Mouse (Mus musculus): Measurements from ENCODE around the gene Adgrf3.
A peak's percentile ranks its signal among the peaks of the same experiment; 100 is the strongest.

The Adgrf3 gene

DNA sequence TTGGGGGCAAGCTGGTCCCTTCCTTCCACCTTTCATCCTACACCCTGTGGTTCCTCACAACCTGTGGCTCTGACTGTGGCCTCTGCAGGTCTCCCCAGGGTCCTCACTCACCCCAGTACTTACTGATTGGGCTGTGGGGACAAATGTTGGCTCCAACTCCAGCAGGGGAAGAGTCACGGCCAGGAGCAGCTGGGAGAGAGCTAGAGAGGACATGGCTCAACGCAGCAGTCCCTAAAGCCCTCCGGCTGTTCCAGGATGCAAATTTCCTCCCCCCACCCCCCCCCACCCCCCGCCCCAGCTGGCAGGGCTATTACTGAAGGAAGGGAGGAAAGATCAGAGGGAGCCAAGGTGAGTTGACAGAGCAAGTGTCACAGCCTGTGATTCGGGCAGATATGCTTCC lies at the start of gene Adgrf3:
Gene Adgrf3, minus strand, starts transcription at position 230 of the 400 bp plus-strand sequence.
- H3K36me3 ChIP-seq (ENCODE audit: control insufficient read depth, insufficient read depth, low read length, poor library complexity, severe bottlenecking) = no peaks in the 10 kb centered on the region

GRCm38 (mm10) chr5:30247666-30248065 lies 42.1 kb upstream of the Adgrf3 start:
- peak; percentile 18 for DNase-seq (ENCODE audit: low read depth, low spot score)
- Histone ChIP-seq H3K36me3 (ENCODE audit: control insufficient read depth, insufficient read depth, low read length, poor library complexity, severe bottlenecking) (peaks cover 2% of the 10 kb centered on the region; the same call in 1 of the 2 replicates), H3K27me3 (ENCODE audit: control insufficient read depth, insufficient read depth, low read length, poor library complexity, severe bottlenecking) (no peaks in the 10 kb centered on the region)

More for the DNA sequence above, at the start of gene Adgrf3:
- no peak for DNase-seq (ENCODE audit: low read depth, low spot score)
- no peaks in the 10 kb centered on the region for H3K27me3 ChIP-seq (ENCODE audit: control insufficient read depth, insufficient read depth, low read length, poor library complexity, severe bottlenecking)

GRCm38 (mm10) chr5:30245861-30246416 lies 40.4 kb upstream of the Adgrf3 start:
- H3K27me3 ChIP-seq (ENCODE audit: control insufficient read depth, insufficient read depth, low read length, poor library complexity, severe bottlenecking) = no peaks in the 10 kb centered on the region
- DNase-seq (ENCODE audit: low read depth, low spot score) = no peak
- H3K36me3 ChIP-seq (ENCODE audit: control insufficient read depth, insufficient read depth, low read length, poor library complexity, severe bottlenecking) = no peaks in the 10 kb centered on the region

DNA sequence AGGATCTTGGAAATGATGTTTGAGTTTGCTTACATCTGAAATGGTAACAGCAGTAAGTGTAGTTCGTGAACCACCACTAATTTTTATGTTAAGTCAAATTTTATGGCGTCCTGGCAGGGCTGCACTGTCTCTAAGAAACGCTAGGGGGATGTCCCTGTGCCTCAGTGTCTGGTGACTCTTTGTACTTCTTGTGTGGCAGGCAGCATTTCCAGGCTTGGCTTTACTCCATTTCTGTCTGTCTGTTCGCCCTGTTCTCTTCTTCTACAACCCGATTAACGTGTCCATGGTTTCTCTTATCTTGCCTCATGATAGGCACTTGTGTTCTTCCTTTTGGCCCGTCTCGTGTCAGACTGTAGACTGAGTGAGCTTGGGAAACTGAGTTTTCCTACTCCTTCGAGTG lies 38.2 kb upstream of the Adgrf3 start:
- H3K36me3 ChIP-seq (ENCODE audit: control insufficient read depth, insufficient read depth, low read length, poor library complexity, severe bottlenecking) = no peaks in the 10 kb centered on the region
- DNase-seq (ENCODE audit: low read depth, low spot score) = peak; percentile 9
- H3K27me3 ChIP-seq (ENCODE audit: control insufficient read depth, insufficient read depth, low read length, poor library complexity, severe bottlenecking) = no peaks in the 10 kb centered on the region

- Histone ChIP-seq H3K36me3 (ENCODE audit: control insufficient read depth, insufficient read depth, low read length, poor library complexity, severe bottlenecking) (no peaks in the 10 kb centered on the region), H3K27me3 (ENCODE audit: control insufficient read depth, insufficient read depth, low read length, poor library complexity, severe bottlenecking) (no peaks in the 10 kb centered on the region)
- DNase-seq (ENCODE audit: low read depth, low spot score) = no peak
These were observed 36.9 kb upstream of the Adgrf3 start for GRCm38 (mm10) chr5:30242410-30242809.

DNA sequence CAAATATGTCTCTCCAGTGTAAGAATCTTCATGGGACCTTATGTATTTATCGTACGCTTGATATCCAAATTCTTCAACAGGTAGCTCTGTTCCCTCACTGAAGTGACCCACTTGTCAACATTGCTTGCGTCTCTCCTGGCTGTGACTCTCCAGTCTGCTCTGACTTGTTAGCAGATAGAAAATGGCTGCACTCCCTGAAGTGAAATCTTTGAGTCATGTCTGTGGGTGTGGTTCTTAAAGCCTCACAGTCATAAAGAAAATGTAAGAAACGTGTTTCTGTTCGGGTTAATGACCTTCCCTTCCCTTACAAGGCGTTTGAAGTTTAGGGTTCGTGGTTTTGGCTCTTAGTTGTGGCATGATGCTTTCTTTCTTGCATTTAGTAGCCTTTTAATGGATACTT lies 35.0 kb upstream of the Adgrf3 start:
- no peaks in the 10 kb centered on the region for H3K27me3 ChIP-seq (ENCODE audit: control insufficient read depth, insufficient read depth, low read length, poor library complexity, severe bottlenecking)
- DNase-seq (ENCODE audit: low read depth, low spot score) = no peak
- H3K36me3 ChIP-seq (ENCODE audit: control insufficient read depth, insufficient read depth, low read length, poor library complexity, severe bottlenecking) = no peaks in the 10 kb centered on the region

- DNase-seq (ENCODE audit: low read depth, low spot score) = no peak
- Histone ChIP-seq H3K36me3 (ENCODE audit: control insufficient read depth, insufficient read depth, low read length, poor library complexity, severe bottlenecking) (no peaks in the 10 kb centered on the region), H3K27me3 (ENCODE audit: control insufficient read depth, insufficient read depth, low read length, poor library complexity, severe bottlenecking) (no peaks in the 10 kb centered on the region)
These were observed 33.0 kb upstream of the Adgrf3 start for GRCm38 (mm10) chr5:30238533-30238932.

DNA sequence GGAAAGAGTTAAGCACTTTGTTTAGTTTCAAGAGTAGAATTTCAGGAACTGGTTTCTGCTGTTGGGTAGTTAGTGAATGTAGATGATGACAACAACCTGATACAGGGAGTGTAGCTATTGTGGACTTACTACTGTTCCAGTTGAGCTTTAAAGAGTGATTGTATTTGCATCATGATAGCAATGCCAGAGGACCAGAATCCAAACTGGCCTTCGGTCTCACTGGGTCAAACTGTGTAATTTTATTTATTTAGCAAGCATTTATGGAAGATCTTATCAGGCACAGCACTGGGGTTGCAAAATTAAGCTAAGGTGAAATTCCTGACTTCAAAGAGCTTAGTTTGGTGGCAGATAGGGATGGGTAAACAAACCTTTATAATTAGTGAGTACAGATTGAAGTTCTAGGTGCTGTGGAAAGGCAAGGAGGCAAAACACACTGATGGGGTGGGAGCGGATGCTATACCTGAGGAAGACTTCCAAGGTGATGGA lies 30.2 kb upstream of the Adgrf3 start:
- H3K27me3 ChIP-seq (ENCODE audit: control insufficient read depth, insufficient read depth, low read length, poor library complexity, severe bottlenecking) = no peaks in the 10 kb centered on the region
- DNase-seq (ENCODE audit: low read depth, low spot score) = no peak
- no peaks in the 10 kb centered on the region for H3K36me3 ChIP-seq (ENCODE audit: control insufficient read depth, insufficient read depth, low read length, poor library complexity, severe bottlenecking)

DNA sequence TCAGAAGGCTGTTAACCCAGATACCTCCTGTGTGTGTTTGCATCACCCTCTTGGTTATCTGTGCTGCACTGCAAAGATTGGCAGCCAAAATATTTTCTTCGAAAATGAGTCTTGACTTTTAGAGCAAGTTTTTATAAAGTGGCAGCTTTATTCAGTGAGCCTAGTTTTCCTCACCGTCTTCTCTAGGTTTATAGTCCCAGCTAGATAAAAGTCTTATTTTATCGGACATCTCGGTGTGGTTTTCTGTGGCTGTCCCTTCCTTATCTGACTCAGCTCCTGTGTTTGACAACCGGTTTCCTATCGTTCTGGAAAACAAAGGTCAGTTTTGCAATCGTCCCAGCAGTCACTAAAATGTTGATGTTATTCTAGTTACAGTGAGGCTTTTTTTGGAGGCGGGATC lies 28.5 kb upstream of the Adgrf3 start:
- Histone ChIP-seq H3K27me3 (ENCODE audit: control insufficient read depth, insufficient read depth, low read length, poor library complexity, severe bottlenecking) (no peaks in the 10 kb centered on the region), H3K36me3 (ENCODE audit: control insufficient read depth, insufficient read depth, low read length, poor library complexity, severe bottlenecking) (no peaks in the 10 kb centered on the region)
- DNase-seq (ENCODE audit: low read depth, low spot score) = no peak

DNA sequence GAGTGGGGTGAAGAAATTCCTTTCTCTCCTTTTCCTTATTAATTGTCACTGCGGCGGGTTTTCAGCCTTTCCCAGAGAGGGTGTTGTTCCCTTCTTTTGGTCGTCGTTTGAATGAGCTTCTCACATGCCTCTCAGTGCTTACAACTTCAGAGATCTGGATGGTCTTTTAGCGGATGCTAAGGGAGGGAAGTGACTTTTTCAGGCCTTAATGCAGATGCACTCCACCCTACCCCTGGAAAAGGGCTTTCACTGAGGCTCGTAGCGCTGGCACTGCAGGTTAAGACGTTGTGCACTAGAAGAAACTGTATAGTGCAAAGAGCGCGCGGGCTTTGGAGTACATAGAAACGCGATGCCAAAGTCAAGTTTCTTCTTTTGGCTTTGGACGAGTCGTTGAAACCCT lies 27.5 kb upstream of the Adgrf3 start:
- Histone ChIP-seq H3K36me3 (ENCODE audit: control insufficient read depth, insufficient read depth, low read length, poor library complexity, severe bottlenecking) (no peaks in the 10 kb centered on the region), H3K27me3 (ENCODE audit: control insufficient read depth, insufficient read depth, low read length, poor library complexity, severe bottlenecking) (no peaks in the 10 kb centered on the region)
- peak; percentile 25 for DNase-seq (ENCODE audit: low read depth, low spot score)

DNA sequence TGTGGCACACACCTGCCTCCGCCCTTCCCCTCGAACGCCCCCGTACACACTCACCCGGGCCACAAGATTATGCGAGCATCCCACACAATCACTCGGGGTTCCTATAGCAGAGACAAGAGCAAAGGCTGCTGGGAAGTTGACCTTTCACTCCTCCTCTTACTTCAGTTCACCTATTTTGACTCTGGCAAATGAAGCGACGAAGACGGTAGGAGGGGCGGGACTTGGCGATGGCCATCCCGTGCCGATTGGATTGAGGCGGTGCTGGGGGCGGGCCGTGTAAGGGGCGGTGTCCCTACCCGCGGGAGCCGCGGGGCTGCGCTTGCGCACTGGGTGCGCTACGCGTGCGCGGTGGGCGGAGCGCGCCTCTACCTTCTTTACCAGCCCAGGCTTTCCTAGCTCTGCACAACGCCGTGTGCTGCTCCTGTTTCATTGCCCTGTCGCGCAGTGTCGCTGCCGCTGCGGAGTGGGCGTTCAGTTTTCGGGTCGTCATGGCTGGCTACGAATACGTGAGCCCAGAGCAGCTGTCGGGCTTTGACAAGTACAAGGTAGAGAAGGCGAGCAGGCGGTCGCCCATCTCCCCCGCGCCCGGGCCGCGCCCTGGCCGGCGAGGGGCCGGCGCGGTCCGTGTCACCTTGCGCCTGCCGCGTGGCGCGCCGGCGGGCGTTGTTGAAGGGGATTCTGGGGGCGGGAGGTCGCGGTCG lies 26.9 kb upstream of the Adgrf3 start, which contains the start of gene Selenoi:
Gene Selenoi, plus strand, starts transcription at position 311 of the 701 bp plus-strand sequence.
- Histone ChIP-seq H3K27me3 (ENCODE audit: control insufficient read depth, insufficient read depth, low read length, poor library complexity, severe bottlenecking) (no peaks in the 10 kb centered on the region), H3K36me3 (ENCODE audit: control insufficient read depth, insufficient read depth, low read length, poor library complexity, severe bottlenecking) (no peaks in the 10 kb centered on the region)
- peak; percentile 99 for DNase-seq (ENCODE audit: low read depth, low spot score)

DNA sequence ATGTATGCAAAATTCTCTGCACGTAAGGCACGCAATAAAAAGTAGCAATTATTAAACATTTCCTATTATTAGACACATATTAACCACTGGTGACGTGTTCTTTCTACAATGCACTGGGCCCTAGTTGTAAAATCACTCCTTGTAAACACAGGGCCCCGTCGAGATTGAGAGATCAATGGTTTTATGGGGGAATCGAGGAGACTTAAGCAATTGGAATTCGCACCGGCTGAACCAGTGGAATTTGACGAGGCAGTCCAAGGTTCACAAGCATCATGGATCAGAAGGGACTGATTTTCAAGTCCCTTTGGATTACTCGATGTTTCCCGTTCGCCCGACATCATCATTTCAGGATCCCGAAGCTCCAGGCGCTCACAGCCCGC lies 26.4 kb upstream of the Adgrf3 start:
- H3K27me3 ChIP-seq (ENCODE audit: control insufficient read depth, insufficient read depth, low read length, poor library complexity, severe bottlenecking) = no peaks in the 10 kb centered on the region
- H3K36me3 ChIP-seq (ENCODE audit: control insufficient read depth, insufficient read depth, low read length, poor library complexity, severe bottlenecking) = no peaks in the 10 kb centered on the region

DNA sequence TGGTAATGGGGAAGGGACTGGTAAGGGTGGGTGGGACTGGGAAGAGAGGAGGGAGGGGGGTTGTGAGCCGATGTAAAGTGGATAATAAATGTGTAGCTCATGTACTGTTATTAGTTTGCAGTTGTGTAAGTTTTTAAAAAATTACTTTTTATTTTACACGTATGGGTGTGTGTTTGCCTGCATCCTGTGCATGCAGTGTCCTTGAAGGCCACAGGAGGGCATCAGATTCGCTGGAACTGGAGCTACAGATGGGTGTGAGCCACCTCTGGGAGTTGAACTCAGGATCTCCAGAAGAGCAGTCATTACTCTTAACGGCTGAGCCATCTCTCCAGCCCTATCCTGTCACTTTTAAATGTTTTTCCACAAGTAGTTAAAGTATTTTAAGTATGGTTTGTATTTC lies 25.4 kb upstream of the Adgrf3 start:
- no peaks in the 10 kb centered on the region for H3K27me3 ChIP-seq (ENCODE audit: control insufficient read depth, insufficient read depth, low read length, poor library complexity, severe bottlenecking)
- H3K36me3 ChIP-seq (ENCODE audit: control insufficient read depth, insufficient read depth, low read length, poor library complexity, severe bottlenecking) = no peaks in the 10 kb centered on the region
- peak; percentile 63 for DNase-seq (ENCODE audit: low read depth, low spot score)

More for the DNA sequence above, 26.4 kb upstream of the Adgrf3 start:
- no peak for DNase-seq (ENCODE audit: low read depth, low spot score)

DNA sequence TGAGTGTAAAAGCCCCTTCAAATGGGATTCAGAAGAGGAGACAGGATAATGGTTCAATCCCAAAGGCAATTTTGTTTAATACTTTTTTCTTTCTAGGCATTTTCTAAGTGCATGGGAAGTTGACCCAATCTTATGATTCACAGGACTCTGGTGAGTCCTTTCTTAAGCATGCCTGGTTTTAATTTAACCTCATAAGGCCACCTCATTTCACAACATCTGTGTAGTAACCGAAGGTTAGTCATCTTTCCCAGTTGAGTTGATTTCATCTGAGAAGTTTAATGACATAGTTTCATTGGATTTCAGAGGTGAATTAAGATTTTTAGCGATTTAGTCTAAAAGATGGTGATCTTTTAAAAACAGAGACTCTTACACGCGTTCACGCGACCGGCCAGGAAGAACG lies 17.2 kb upstream of the Adgrf3 start:
- DNase-seq (ENCODE audit: low read depth, low spot score) = no peak
- no peaks in the 10 kb centered on the region for H3K27me3 ChIP-seq (ENCODE audit: control insufficient read depth, insufficient read depth, low read length, poor library complexity, severe bottlenecking)
- no peaks in the 10 kb centered on the region for H3K36me3 ChIP-seq (ENCODE audit: control insufficient read depth, insufficient read depth, low read length, poor library complexity, severe bottlenecking)

- Histone ChIP-seq H3K36me3 (ENCODE audit: control insufficient read depth, insufficient read depth, low read length, poor library complexity, severe bottlenecking) (no peaks in the 10 kb centered on the region), H3K27me3 (ENCODE audit: control insufficient read depth, insufficient read depth, low read length, poor library complexity, severe bottlenecking) (no peaks in the 10 kb centered on the region)
- no peak for DNase-seq (ENCODE audit: low read depth, low spot score)
These were observed 15.1 kb upstream of the Adgrf3 start for GRCm38 (mm10) chr5:30220666-30221065.
